Mouse (Mus musculus): ENCODE data around the gene Hs3st3b1.

DNA sequence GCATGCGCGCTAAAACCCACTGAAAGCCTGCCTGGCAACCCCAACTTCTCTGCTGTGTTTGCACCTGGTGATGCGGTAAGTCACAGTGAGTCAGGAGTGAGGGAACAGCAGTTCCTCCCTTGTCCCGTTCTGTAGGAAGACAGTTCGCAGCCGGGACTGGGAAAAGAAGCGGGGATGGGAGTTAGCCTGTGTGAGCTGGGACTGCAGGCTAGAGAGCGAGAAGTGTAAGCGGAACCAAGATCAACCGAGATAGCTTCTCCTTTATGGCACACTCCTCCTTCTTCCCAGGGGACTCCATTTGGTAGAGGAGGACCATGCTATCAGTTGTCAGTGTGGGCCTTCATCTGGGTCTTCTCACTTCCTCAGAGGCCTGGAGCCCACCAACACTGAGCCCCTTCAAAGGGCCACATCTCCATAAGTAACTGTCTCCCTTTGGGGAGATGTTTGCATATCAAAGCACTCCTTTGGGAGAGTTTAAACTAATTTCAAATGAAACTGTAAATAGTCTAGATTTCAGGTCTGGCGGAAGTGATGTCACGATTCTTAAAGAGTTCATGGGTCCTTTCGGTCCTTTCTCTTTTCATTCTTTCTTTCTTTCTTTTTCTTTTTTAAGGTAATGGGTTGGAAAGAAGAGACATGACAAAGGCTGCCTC, 24.1 kb downstream of the Hs3st3b1 start:
- no peak for TF ChIP-seq CTCF (IDR thresholded peaks at IDR 0.05; ENCODE audit: control insufficient read depth, insufficient read depth, low read length)
- TF ChIP-seq POLR2A (IDR thresholded peaks at IDR 0.05; ENCODE audit: borderline replicate concordance, control insufficient read depth, low read depth, low read length) = no peak

Measured in bone marrow, adult 2 months (tissue).